Mouse (Mus musculus) myocyte (in vitro differentiated cells): ENCODE data around the gene Kalrn.

Experiments used
- E2F4 ChIP-seq: IDR thresholded peaks from one replicate; pipeline ENCODE4 v1.6.1; 2011; ENCODE audit warnings: mild to moderate bottlenecking, control low read depth, moderate library complexity; ENCODE audit not compliant: insufficient read depth
- MAX ChIP-seq: IDR thresholded peaks from one replicate; pipeline ENCODE4 v1.6.1; 2011; ENCODE audit warnings: low read depth, mild to moderate bottlenecking, control low read depth
- MYOD1 ChIP-seq, 3 experiments: IDR thresholded peaks; one replicate each; pipeline ENCODE4 v1.6.1; 2011; ENCODE audit warnings: control low read depth in 2 of 3, low read depth in 2 of 3, mild to moderate bottlenecking in 2 of 3, moderate library complexity in 1 of 3; ENCODE audit not compliant: insufficient read length in 2 of 3, control insufficient read depth in 1 of 3
- MYOG ChIP-seq, 3 experiments: IDR thresholded peaks; one replicate each; pipeline ENCODE4 v1.6.1; 2011; ENCODE audit warnings: control low read depth in 2 of 3, low read depth in 2 of 3, mild to moderate bottlenecking in 2 of 3; ENCODE audit not compliant: insufficient read length in 2 of 3, control insufficient read depth in 1 of 3, insufficient read depth in 1 of 3
- POLR2A ChIP-seq: IDR thresholded peaks from one replicate; pipeline ENCODE4 v1.6.1; 2011; ENCODE audit warnings: low read depth, mild to moderate bottlenecking, control low read depth, moderate library complexity; ENCODE audit not compliant: insufficient read length
- REST ChIP-seq: IDR thresholded peaks from one replicate; pipeline ENCODE4 v1.6.1; 2011; ENCODE audit warnings: mild to moderate bottlenecking, control low read depth, moderate library complexity; ENCODE audit not compliant: insufficient read depth, insufficient read length
- SRF ChIP-seq: IDR thresholded peaks from one replicate; pipeline ENCODE4 v1.6.1; 2011; ENCODE audit warnings: low read depth; ENCODE audit not compliant: control insufficient read depth, insufficient read length
- TCF12 ChIP-seq: IDR thresholded peaks from one replicate; pipeline ENCODE4 v1.6.1; 2011; ENCODE audit warnings: mild to moderate bottlenecking, control low read depth; ENCODE audit not compliant: poor library complexity, insufficient read depth, severe bottlenecking
- USF1 ChIP-seq: IDR thresholded peaks from one replicate; pipeline ENCODE4 v1.6.1; 2011; ENCODE audit warnings: low read depth, mild to moderate bottlenecking, control low read depth, moderate library complexity

DNA sequence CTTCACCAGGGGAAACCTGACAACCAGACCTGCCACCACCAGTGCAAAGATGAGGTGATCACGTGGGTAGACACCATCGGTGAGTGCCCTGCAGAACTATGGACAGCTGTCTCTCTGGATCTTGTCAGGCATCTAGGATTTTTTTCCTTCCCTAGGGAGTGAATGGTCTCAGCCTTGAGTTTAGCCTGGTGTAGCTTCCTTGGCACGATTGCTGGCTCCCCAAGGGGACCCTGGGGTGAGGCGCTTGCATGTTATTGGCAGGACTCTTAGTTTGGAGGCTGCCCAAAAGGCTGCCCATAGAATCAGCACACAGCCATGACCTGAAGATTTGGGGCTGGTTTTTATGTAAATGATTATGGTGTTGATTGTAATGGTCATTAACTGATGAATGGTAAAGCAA, 629.2 kb downstream of the Kalrn start:
- TF ChIP-seq POLR2A (no peak), E2F4 (no peak), MYOD1 (IDR thresholded peaks at IDR 0.05; ENCODE audit: control insufficient read depth in 1 of 3, insufficient read length in 2 of 3, low read depth in 2 of 3) (no peak), MAX (no peak), TCF12 (no peak), USF1 (no peak), MYOG (IDR thresholded peaks at IDR 0.05; ENCODE audit: control insufficient read depth in 1 of 3, insufficient read depth in 1 of 3, insufficient read length in 2 of 3, low read depth in 2 of 3) (no peak), REST (no peak), SRF (no peak)
